Mouse (Mus musculus) retina, embryonic 14.5 days (tissue): ENCODE data around the gene Vsig10.
"Not testable (repeated sequence)": the region's sequence is repeated elsewhere in the genome, so short reads cannot be mapped to it uniquely, and the experiment has no call there.

Experiments
- DNase-seq: peaks from one replicate; pipeline ENCODE4 v3.0.0-alpha.2; 2015; ENCODE audit warnings: low spot score

The Vsig10 gene

GRCm38 (mm10) chr5:117356365-117357128 lies 37.7 kb downstream of the Vsig10 start:
- peak; percentile 66 for DNase-seq

GRCm38 (mm10) chr5:117357129-117357477 lies 38.2 kb downstream of the Vsig10 start, which contains the start of gene Wsb2:
TSS of gene Wsb2 (plus strand) at chr5:117357304.
- peak; percentile 76 for DNase-seq

- no peak for DNase-seq
These were observed 38.8 kb downstream of the Vsig10 start for GRCm38 (mm10) chr5:117357478-117358247.

- DNase-seq: peak; percentile 10
These were observed 39.4 kb downstream of the Vsig10 start for GRCm38 (mm10) chr5:117358248-117358630.

- peak; percentile 69 for DNase-seq
These were observed 39.8 kb downstream of the Vsig10 start for GRCm38 (mm10) chr5:117358725-117359124.

- DNase-seq: peak; percentile 36
These were observed 40.8 kb downstream of the Vsig10 start for GRCm38 (mm10) chr5:117359497-117360227.

- DNase-seq: no peak
These were observed 41.3 kb downstream of the Vsig10 start for GRCm38 (mm10) chr5:117360228-117360515.

- peak; percentile 13 for DNase-seq
These were observed 42.0 kb downstream of the Vsig10 start for GRCm38 (mm10) chr5:117360631-117361541.

GRCm38 (mm10) chr5:117361590-117361989 lies 42.7 kb downstream of the Vsig10 start:
- no peak for DNase-seq

GRCm38 (mm10) chr5:117363066-117363782 lies 44.3 kb downstream of the Vsig10 start:
- DNase-seq: no peak

- no peak for DNase-seq
These were observed 45.9 kb downstream of the Vsig10 start for GRCm38 (mm10) chr5:117364821-117365220.

- no peak for DNase-seq
These were observed 47.1 kb downstream of the Vsig10 start for GRCm38 (mm10) chr5:117365904-117366561.

GRCm38 (mm10) chr5:117367206-117367605 lies 48.3 kb downstream of the Vsig10 start:
- DNase-seq: no peak

GRCm38 (mm10) chr5:117370592-117370991 lies 51.7 kb downstream of the Vsig10 start:
- DNase-seq: no peak

- DNase-seq: no peak
These were observed 54.5 kb downstream of the Vsig10 start for GRCm38 (mm10) chr5:117373418-117373817.

- DNase-seq: no peak
These were observed 55.6 kb downstream of the Vsig10 start for GRCm38 (mm10) chr5:117374372-117375049.

- no peak for DNase-seq
These were observed 57.5 kb downstream of the Vsig10 start for GRCm38 (mm10) chr5:117376331-117376761.

- DNase-seq: not testable (repeated sequence)
These were observed 58.8 kb downstream of the Vsig10 start for GRCm38 (mm10) chr5:117377731-117378130.

- DNase-seq: no peak
These were observed 61.3 kb downstream of the Vsig10 start for GRCm38 (mm10) chr5:117380199-117380598.

GRCm38 (mm10) chr5:117381785-117382184 lies 62.9 kb downstream of the Vsig10 start:
- DNase-seq: no peak
